Mouse (Mus musculus): Measurements from ENCODE around the gene Tmem141.

- TF ChIP-seq CTCF (IDR thresholded peaks at IDR 0.05; ENCODE audit: borderline replicate concordance, insufficient read depth, low read length) (no peak), POLR2A (IDR thresholded peaks at IDR 0.05; ENCODE audit: low read depth, low read length) (no peak)
Observed at GRCm38 (mm10) chr2:25596765-25597510, 24.9 kb downstream of the Tmem141 start.

All from embryonic fibroblast, embryonic 13.5 days (primary cell).